Mouse (Mus musculus): ENCODE data around the gene Trappc6a.

Gene Trappc6a

DNA sequence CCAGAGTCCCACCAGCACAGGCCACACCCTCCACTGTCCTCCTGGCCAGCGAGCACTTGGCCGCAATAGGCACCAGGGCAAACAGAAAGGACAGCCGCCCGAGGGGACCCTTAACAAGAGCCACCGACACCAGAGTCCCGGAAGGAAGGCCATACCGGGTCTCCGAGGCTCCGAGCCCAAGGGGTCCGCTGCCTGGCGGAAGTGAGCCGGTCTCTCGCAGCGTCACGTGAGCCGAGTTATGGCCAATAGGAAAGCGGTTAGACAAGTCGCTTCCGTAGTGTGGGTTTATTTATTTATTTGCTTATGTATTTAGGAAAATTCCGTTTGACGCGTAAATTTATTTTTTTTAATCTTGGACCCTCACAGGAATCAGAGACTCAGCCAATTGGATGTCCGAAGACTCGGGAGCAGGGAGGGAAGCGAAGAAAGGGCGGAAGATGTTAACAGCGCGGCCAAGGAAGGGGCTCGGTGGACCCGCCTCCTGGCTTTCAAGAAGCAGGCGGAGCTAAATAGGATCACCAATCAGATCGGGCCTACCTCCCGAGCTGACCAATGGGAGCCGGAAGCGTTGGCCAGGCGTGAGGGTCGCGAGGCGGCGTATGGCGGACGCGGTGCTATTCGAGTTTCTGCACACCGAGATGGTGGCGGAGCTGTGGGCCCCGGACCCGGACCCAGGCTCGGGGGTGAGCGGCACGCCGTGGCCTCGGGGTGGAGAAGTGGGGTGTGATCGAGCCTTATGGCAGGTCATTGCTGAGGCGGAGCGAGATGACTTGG is at the start of gene Trappc6a, which contains the start of gene Bloc1s3:
Gene Trappc6a (plus strand): TSS at position 246 of the 774 bp plus-strand sequence.
Gene Bloc1s3 (minus strand): TSS at position 218 of the 774 bp plus-strand sequence.
- peak; percentile 97 for DNase-seq (ENCODE audit: low spot score)

DNA sequence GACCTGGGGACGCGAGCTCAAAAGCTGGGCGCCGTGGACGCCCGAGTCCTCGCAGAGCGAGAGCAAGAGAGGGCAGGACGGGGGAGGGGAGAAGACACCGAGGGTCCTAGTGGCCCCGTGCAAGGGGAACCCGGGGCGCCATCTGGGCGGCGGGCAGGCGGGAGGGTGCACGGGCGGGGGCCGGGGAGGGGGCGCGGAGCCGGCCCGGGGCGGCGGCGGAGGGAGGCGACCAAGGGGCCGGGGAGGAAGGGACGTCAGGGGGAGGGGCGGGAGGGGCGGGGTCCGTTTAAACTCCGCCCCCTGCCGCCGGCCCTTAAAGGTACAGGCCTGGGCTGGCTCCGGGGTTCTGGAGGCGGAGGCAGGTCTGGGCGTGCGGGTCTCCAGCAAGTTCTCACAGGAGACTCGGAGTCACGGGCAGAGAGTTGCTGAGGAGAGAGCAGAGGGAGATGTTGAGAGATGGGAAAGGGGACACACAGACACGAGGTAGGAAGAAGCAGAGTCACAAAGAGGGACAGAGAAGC is 49.5 kb upstream of the Trappc6a start, which contains the start of gene Mark4:
Gene Mark4 (minus strand): TSS at position 231 of the 521 bp plus-strand sequence.
- DNase-seq (ENCODE audit: low spot score): peak; percentile 90

DNA sequence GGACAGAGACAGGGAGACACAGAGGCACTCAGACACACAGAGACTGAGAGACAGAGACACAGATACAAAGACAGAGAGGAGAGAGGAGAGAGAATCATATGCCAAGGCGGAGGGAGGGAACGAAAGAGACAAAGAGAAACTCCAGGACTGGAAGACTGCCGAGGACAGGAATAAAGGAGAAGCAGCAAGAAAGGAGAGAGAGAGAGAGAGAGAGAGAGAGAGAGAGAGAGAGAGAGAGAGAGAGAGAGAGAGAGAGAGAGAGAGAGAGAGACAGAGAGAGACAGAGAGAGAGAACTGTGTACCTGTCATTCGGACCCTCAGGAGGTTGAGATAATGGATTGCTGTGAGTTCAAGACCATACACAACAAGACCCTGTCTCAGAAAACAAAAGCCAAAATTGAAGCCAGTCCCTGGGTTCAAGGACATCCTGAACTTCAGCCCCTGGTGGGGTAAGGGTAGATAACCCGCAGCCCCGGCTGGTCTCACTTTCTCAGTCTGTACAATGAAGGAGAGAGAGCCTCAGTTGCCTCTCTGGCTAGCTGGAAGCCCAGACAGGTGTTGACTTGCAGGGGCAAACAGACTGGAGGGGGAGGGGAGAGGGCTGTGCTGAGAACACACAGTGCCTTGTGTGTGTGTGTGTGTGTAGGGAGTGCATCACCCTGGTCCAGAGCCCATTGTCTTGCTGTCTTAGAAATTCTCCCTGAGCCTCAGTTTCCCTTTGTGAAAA is 48.9 kb upstream of the Trappc6a start:
- DNase-seq (ENCODE audit: low spot score): no peak

- no peak for DNase-seq (ENCODE audit: low spot score)
These were observed 47.7 kb upstream of the Trappc6a start for GRCm38 (mm10) chr7:19460500-19460899.

DNA sequence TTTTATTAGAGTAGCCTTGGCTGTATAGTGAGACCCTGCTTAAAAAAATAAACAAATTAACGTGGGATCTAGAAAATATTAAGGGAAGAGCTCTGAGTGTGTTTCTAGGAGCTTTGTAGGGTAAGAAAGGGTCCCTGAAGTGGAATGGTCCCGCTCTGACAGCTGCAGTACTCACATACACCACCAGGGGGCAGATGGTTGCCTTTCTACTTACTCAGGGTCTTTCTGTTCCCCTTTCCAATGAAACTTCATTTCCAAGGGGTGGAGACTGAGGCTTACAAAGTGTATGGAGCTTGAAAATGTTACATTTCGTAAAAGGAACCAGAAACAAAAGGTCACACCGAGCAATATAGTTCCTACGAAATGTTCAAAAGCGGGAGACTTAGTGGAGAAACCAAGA is 46.7 kb upstream of the Trappc6a start:
- DNase-seq (ENCODE audit: low spot score): peak; percentile 93

DNA sequence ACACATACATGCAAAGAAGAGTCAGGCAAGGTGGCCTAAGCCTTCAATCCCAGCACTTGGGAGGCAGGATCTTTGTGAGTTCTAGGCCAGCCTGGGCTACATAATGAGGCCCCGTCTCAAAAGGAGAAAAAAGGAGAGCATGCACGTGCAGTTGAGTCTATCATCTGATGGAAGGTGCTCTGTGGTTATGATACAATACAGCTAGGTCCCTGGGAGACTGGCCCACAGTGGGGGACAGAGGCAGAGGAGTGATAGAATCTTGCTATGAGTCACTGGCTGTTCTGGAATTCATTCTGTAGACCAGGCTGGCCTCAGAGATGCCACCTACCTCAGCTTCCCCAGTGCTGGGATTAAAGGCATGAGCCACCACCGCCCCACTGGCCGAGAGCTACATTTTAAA is 45.8 kb upstream of the Trappc6a start:
- DNase-seq (ENCODE audit: low spot score): no peak

DNA sequence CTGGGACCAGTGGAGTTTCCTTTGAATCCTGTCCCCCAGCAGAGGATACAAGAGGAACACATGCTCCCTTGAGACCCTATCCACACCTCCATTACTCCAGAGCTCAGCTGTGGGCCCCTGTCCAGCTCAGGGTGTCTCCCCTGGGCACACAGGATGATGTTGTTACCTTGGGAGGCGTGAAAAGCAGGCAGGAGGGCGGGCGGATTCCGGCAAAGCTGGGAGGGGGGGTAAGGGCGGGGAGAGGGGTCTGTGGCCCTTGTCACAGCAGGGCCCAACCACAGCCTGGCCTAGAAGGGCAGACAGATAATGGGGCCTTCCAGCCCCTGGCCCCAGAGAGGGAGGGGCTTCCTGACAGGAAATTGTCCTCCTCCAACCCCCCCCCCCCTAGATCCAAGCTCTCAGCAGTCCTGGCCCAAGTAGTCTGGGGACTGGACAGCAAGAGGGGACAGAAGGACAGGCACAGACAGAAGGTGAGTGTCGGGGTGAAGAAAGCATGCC is 45.3 kb upstream of the Trappc6a start, which contains the start of gene Exoc3l2:
Gene Exoc3l2 (plus strand): TSS at position 448 of the 498 bp plus-strand sequence.
- no peak for DNase-seq (ENCODE audit: low spot score)

GRCm38 (mm10) chr7:19464367-19465307 is 43.6 kb upstream of the Trappc6a start:
- DNase-seq (ENCODE audit: low spot score): peak; percentile 67

DNA sequence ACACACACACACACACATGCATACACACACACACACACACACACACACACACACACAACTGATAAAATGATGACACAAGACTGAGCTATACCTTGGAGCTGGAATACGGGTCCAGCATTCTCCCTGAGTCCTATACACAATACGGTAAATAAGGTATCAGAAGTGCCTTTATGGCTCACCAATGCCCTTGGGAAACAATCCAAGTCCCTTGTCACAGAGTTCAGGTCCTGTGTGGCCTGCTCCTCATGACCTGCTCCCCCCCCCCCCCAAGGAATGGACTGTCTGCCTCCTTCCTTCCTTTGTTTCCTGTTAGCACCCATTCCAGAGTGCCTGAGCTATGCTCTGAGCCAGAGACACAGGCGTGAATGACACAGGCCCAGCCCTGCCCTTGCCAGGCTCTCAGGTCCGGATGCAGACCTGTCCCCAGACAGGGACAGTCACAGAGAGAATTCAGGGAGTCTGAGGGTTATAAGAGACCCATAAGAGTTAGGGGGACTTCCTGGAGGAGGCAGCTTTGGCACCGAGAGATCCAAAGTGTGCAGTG is 41.5 kb upstream of the Trappc6a start:
- DNase-seq (ENCODE audit: low spot score): no peak

DNA sequence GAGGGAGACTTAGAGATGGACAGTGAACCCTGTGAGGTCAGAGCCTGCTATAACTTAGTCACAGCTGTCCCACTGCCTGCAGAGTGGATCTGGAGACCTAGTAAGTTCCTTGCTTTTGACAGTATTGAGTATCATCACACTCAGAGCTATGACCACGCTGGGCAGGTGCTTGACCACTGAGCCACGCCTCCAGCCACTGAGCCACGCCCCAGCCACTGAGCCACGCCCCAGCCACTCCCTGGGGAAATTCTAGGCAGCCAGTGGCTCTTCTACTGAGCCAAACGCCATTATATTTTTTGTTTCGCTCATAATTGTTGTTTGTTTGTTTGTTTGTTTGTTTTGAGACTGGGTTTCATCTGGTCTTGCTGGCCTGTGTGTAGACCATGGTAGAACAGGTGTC is 40.6 kb upstream of the Trappc6a start:
- DNase-seq (ENCODE audit: low spot score): no peak

GRCm38 (mm10) chr7:19468279-19468678 is 39.9 kb upstream of the Trappc6a start:
- no peak for DNase-seq (ENCODE audit: low spot score)

DNA sequence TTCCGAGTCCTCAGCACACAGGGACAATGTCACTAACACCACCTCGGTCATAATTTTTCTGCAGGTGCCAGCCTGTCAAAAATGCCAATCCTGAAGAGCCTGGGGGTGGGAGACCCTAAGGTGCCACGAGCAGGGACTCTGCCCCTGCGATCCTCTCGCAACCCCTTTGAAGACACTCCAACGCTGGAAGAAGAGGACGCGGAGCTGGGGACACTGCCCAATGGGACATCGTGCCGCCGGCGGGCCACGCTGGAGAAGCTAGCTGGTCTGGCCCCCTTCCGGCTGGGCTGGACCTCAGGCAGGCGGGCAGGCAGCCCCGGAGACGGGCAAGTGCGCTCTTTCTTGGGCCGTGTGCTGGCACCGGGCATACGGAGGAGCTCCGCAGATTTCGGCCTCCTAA is 38.8 kb upstream of the Trappc6a start:
- DNase-seq (ENCODE audit: low spot score): no peak

GRCm38 (mm10) chr7:19470308-19470707 is 37.9 kb upstream of the Trappc6a start:
- DNase-seq (ENCODE audit: low spot score): no peak

DNA sequence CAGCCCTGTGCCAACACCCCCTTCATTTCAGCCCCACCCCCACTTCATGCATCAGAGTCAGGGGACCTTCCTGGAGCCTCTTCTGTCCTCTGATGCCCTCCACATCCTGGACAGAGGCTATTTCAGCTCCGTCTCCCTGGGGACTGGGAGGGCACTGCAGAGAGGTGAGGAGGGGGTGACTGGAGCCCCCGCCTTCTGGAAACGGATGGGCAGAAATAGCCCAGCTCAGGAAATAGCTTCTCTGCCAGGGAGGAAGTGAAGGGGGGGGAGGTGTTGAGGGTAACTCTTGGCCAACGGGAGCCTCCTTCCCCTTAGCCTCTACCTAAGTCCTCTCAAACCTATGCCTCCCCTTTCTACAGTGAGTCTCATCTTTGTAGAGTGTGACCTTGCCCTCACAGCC is 35.8 kb upstream of the Trappc6a start:
- no peak for DNase-seq (ENCODE audit: low spot score)

- DNase-seq (ENCODE audit: low spot score): peak; percentile 83
These were observed 34.2 kb upstream of the Trappc6a start for GRCm38 (mm10) chr7:19473875-19474443.

DNA sequence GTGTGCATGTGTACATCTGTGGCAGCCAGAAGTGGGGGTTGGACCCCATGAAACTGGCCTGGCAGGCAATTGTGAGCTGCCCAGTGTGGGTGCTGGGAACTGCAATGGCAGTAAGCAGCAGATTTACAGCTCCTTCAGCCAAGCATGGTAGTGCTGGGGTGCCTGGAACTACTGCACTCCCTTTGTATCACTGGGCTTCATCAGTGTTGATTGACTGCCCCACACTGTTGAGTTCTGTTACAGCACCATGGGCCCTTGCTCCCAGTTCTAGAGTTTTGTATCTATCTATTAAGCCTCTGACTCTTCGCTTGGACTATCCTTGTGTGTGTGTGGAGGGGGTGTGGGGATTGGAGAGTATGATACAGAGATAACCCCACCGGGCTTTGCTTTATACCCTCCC is 31.1 kb upstream of the Trappc6a start:
- no peak for DNase-seq (ENCODE audit: low spot score)

DNA sequence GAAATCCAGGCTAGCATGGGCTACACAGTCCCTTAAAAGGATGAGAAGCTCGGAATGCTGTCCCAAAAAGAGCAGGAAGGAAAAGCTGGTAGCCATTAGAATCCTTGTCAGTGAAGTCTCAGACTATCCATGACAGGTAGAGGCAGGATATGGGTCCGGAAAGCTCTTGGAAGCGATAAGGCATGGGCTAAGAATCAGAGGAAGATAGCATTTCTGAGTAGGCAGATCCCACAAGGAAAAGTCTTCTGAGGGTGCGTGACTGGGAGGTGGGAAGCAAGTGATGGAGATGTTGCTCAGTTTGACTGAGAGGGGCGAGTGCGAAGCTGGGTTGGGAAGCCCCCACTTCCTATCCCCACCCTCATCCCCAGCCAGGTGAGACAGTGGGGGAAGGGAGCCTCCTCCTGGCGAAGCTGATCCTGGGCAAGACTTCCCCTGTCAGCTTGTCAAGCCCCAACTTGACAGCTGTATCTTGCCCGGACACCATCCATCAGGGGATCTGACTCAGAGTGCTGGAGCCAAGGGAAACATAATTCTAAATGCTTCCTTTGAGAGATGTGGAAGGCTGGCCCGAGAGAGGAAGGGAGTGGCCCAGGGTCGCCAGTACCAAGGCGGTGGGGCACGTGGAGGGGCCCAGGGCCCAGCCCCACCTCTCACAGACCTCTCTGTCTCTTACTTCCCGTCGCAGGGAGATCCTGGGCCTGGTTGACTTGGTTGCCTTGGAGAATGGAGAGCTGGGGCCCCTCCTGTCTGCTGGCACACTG is 30.4 kb upstream of the Trappc6a start:
- no peak for DNase-seq (ENCODE audit: low spot score)

GRCm38 (mm10) chr7:19483281-19483680 is 24.9 kb upstream of the Trappc6a start:
- DNase-seq (ENCODE audit: low spot score): no peak

DNA sequence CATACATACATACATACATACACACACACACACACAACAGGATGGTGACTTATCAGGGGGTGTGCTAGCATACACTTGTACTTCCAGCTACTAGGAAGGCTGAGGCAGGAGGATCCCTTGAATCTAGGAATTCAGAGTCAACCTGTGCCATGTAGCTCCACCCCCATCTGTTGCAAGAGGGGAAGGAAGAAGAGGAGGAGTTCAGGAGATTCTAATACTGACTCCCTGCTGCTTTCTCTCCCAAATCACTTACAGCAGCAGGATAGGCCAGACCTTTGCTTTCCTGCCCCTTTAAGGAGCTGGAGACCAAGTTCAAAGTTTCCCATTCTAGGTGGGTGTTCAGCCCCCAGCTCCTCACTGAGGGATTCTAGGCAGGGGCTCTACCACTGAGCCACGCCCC is 22.7 kb upstream of the Trappc6a start:
- DNase-seq (ENCODE audit: low spot score): no peak

DNA sequence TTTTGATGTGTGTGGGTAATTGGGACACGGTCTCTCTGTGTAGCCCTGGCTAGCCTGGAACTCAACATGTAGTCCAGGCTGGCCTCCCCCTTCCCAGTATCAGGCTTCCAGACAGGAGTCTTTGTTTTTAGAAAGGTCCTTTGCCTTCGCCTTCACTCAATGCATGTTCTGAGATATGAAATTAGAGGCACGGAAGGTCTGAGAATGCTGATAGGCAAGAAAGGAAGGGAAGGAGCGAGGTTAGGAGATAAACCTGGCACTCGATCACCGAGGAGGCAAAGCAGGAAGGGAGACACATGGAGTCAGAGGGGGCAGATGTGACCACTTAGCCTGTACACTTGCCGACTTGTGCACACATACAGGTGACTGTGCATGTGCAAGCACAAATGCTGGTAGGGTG is 21.6 kb upstream of the Trappc6a start:
- DNase-seq (ENCODE audit: low spot score): no peak

Measured in embryo, embryonic 10.5 days (tissue).